ENCODE assay signal across 9 mouse cellular contexts in the genomic region with DNA sequence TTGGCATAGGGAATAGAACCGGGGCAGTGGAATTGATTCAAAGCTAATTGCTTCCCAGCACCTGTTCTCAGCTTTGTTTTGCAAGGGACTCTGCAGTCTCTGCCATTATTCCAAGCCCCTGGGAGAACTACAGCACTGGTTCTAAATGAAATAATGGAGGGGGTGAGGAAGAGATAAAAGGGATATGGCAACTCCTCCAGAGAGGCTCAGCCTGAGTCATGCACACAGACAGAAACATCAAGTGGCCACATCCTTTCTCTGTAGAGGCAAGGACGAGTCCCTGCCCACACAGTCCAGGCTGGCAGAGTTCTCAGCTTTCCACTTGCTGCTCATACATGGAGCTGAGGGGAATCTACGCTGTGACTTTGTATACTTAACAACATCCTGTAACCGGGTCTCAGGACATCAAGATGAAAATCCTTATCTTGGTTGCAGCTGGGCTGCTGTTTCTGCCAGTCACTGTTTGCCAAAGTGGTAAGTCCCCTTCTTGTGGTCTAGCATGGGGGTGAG. TPM values are rescaled to one million over a fixed set of nuclear protein-coding genes. Genes with fewer than 3 reads are reported as not detected.
DNase-seq lines count a peak whose midpoint lies in the region; ATAC-seq and TF ChIP-seq lines count a peak whose summit lies in the region.
"Had no signal": no experiment of that assay in that cellular context is flagged by ENCODE, and none has a peak within 500 bp of the region (broad histone marks: within the 10 kb centered on the region; RNA-seq: fewer than 3 reads in every experiment).

A gene (plus strand): TSS at position 200 of the 510 bp plus-strand sequence.

- H3K4me2 ChIP-seq in heart, embryonic 11.5 days, result no peak within 1 kb of the TSS
- H3K4me2 ChIP-seq: hindbrain, embryonic 15.5 days had no signal

- H3K36me3 ChIP-seq in heart, embryonic 11.5 days (ENCODE audit: control insufficient read depth, insufficient read depth, low read length), result no peaks in the 10 kb centered on the region
- H3K36me3 ChIP-seq in heart, embryonic 10.5 days, result no peaks in the 10 kb centered on the region
- no peaks in the 10 kb centered on the region for H3K36me3 ChIP-seq in ES-E14 (ENCODE audit: control insufficient read depth, insufficient read depth, low read length, poor library complexity, severe bottlenecking)
- peaks cover 36% of the 10 kb centered on the region for H3K36me3 ChIP-seq in megakaryocyte, embryonic 14.5 days (replicated peaks; ENCODE audit: low read length)
- H3K36me3 ChIP-seq: hindbrain, embryonic 15.5 days had no signal

- no peak for TF ChIP-seq POLR2A in cerebellum, adult 2 months (IDR thresholded peaks at IDR 0.05; ENCODE audit: borderline replicate concordance, insufficient read depth, low read length)

- no peaks in the 10 kb centered on the region for H3K9me3 ChIP-seq in heart, embryonic 11.5 days (replicated peaks; ENCODE audit: control insufficient read depth, low read length)
- H3K9me3 ChIP-seq in heart, embryonic 10.5 days, result no peaks in the 10 kb centered on the region
- H3K9me3 ChIP-seq in ES-E14 (ENCODE audit: control insufficient read depth, insufficient read depth, low read depth, low read length), result no peaks in the 10 kb centered on the region
- H3K9me3 ChIP-seq in megakaryocyte, embryonic 14.5 days, result peaks cover 7% of the 10 kb centered on the region; the same call in 1 of the 2 replicates
- H3K9me3 ChIP-seq: hindbrain, embryonic 15.5 days had no signal

- no peak for DNase-seq in heart, embryonic 10.5 days (ENCODE audit: low spot score)
- DNase-seq in ES-E14 (ENCODE audit: low read depth, low spot score), result peak; percentile 8
- no peak for DNase-seq in urinary bladder, adult 2 months (ENCODE audit: low spot score)
- DNase-seq in cerebellum, adult 2 months, result no peak
- no peak for DNase-seq in urinary bladder, postnatal 25 days (ENCODE audit: low spot score)

- no peaks in the 10 kb centered on the region for H3K27me3 ChIP-seq in heart, embryonic 11.5 days (ENCODE audit: control insufficient read depth, insufficient read depth, low read length)
- no peaks in the 10 kb centered on the region for H3K27me3 ChIP-seq in heart, embryonic 10.5 days (ENCODE audit: insufficient read depth, poor library complexity, severe bottlenecking)
- no peaks in the 10 kb centered on the region for H3K27me3 ChIP-seq in megakaryocyte, embryonic 14.5 days (replicated peaks)
- H3K27me3 ChIP-seq in cerebellum, adult 2 months (ENCODE audit: control insufficient read depth, insufficient read depth, low read length), result no peaks in the 10 kb centered on the region
- H3K27me3 ChIP-seq: hindbrain, embryonic 15.5 days had no signal

- H3K4me1 ChIP-seq in heart, embryonic 11.5 days (ENCODE audit: control insufficient read depth, insufficient read depth, low read length), result no peaks in the 10 kb centered on the region
- peaks cover 14% of the 10 kb centered on the region; the same call in 1 of the 2 replicates for H3K4me1 ChIP-seq in heart, embryonic 10.5 days
- no peaks in the 10 kb centered on the region for H3K4me1 ChIP-seq in ES-E14 (ENCODE audit: control insufficient read depth in 2 of 2, insufficient read depth in 2 of 2, low read length in 2 of 2, poor library complexity in 1 of 2)
- H3K4me1 ChIP-seq in megakaryocyte, embryonic 14.5 days, result peaks cover 75% of the 10 kb centered on the region
- H3K4me1 ChIP-seq in cerebellum, adult 2 months (ENCODE audit: control insufficient read depth, insufficient read depth, low read length), result no peaks in the 10 kb centered on the region

- in situ Hi-C loops in ES-E14 (cut with MboI; ENCODE audit: low sequenced_read_pairs in 2 of 2, unreplicated experiment in 2 of 2), result no loop called here

- H3K9ac ChIP-seq in heart, embryonic 11.5 days (ENCODE audit: low read depth, low read length), result no peak within 1 kb of the TSS
- H3K9ac ChIP-seq in ES-E14 (ENCODE audit: insufficient read depth, low read depth, low read length, poor library complexity, severe bottlenecking), result no peak within 1 kb of the TSS
- H3K9ac ChIP-seq: hindbrain, embryonic 15.5 days had no signal

- no peak for ATAC-seq in heart, embryonic 11.5 days (replicated peaks; ENCODE audit: insufficient number of reproducible peaks, low FRiP score, low TSS enrichment)
- peak; percentile 94 for ATAC-seq in inflammation-experienced regulatory T-cells, adult 6 months

- 45% methylated on average over 4 of the region's 4 CpGs for WGBS in heart, embryonic 11.5 days (ENCODE audit: insufficient replicate concordance)
- WGBS in heart, embryonic 10.5 days, result 47% methylated on average over 4 of the region's 4 CpGs
- 66% methylated on average over 4 of the region's 4 CpGs for WGBS in cerebellum, adult 2 months

- H3K27ac ChIP-seq in heart, embryonic 11.5 days (ENCODE audit: low read depth, low read length), result peak within 1 kb of the TSS; percentile 46
- H3K27ac ChIP-seq in heart, embryonic 10.5 days, result no peak within 1 kb of the TSS
- H3K27ac ChIP-seq in ES-E14 (ENCODE audit: insufficient read depth, low read depth, low read length, poor library complexity, severe bottlenecking), result no peak within 1 kb of the TSS
- H3K27ac ChIP-seq in cerebellum, adult 2 months (ENCODE audit: insufficient read depth, low read length), result no peak within 1 kb of the TSS
- H3K27ac ChIP-seq: hindbrain, embryonic 15.5 days had no signal

- H3K4me3 ChIP-seq in heart, embryonic 11.5 days (ENCODE audit: low read depth, low read length), result no peak within 1 kb of the TSS
- no peak within 1 kb of the TSS for H3K4me3 ChIP-seq in heart, embryonic 10.5 days
- peak within 1 kb of the TSS in 1 of 2 experiments; percentile 7; a peak in 1 of 4 replicates for H3K4me3 ChIP-seq in ES-E14 (ENCODE audit: insufficient read depth in 1 of 2, low read depth in 1 of 2, low read length in 2 of 2, poor library complexity in 1 of 2, severe bottlenecking in 1 of 2)
- peak within 1 kb of the TSS; percentile 92 for H3K4me3 ChIP-seq in megakaryocyte, embryonic 14.5 days (replicated peaks)
- no peak within 1 kb of the TSS for H3K4me3 ChIP-seq in cerebellum, adult 2 months (replicated peaks; ENCODE audit: insufficient read depth, low read depth, low read length)
- H3K4me3 ChIP-seq: hindbrain, embryonic 15.5 days had no signal

- no peak for TF ChIP-seq CTCF in cerebellum, adult 2 months (IDR thresholded peaks at IDR 0.05; ENCODE audit: borderline replicate concordance, insufficient read depth, low read depth, low read length)

TF ChIP-seq in ES-E14, 5 proteins besides CTCF, POLR2A, EP300 and RAD21:
- TF ChIP-seq ZNF384 (IDR thresholded peaks at IDR 0.05; ENCODE audit: low read depth, low read length) (no peak), HCFC1 (IDR thresholded peaks at IDR 0.05; ENCODE audit: borderline replicate concordance, insufficient read depth, low read length) (no peak), MAFK (IDR thresholded peaks at IDR 0.05; ENCODE audit: insufficient read depth, low read depth, low read length) (no peak), CHD2 (IDR thresholded peaks at IDR 0.05; ENCODE audit: low read depth, low read length) (no peak), ZC3H11A (IDR thresholded peaks at IDR 0.05; ENCODE audit: borderline replicate concordance, low read depth, low read length) (no peak)
TF ChIP-seq in ES-E14: peak in this region for 0.

RNA-seq across cellular contexts. Expression of the gene that starts here (rescaled TPM):
- 4.0 and 4.1 TPM in 2 replicates for polyA plus RNA-seq in heart, embryonic 11.5 days (2014; fragmentation: Nextera tagmentation; extraction: Ambion mirVana)
- 2.6 and 4.8 TPM in 2 replicates for polyA plus RNA-seq in heart, embryonic 10.5 days (2016; fragmentation: Nextera tagmentation; extraction: Ambion mirVana)
- 0.21 and 0.27 TPM in 2 replicates for total RNA-seq in ES-E14 (2012; rRNA removed)
- polyA plus RNA-seq in inflammation-experienced regulatory T-cells, adult 6 months (2017; shearing (Covaris generic)), result 10 to 100 TPM in 1 of 3 experiments, 1 to 10 TPM in 2; 4.1 to 15.3 (median 4.7) TPM
- polyA plus RNA-seq in megakaryocyte, embryonic 14.5 days (2012; ENCODE audit: insufficient read depth, low replicate concordance), result 8.9 and 20.6 TPM in 2 replicates
- polyA plus RNA-seq in urinary bladder, adult 2 months (2012; rRNA removed), result 0.21 and 0.49 TPM in 2 replicates
- 0.36 and 0.44 TPM in 2 replicates for polyA plus RNA-seq in cerebellum, adult 2 months (2012; rRNA removed)

Comparison
In these comparisons a context has a peak if more than half of its experiments do, and no peak if none do; other contexts are left out.
1. Peak in DNase-seq in ES-E14; RNA of the gene not detected or under 1 TPM.